Mouse (Mus musculus): ENCODE measurements around the gene Tmem53. TPM values are rescaled to one million over a fixed set of nuclear protein-coding genes. Genes with fewer than 3 reads are reported as not detected.

Gene Tmem53
- polyA plus RNA-seq, 2 experiments, result 7.7 to 10.5 TPM

DNA sequence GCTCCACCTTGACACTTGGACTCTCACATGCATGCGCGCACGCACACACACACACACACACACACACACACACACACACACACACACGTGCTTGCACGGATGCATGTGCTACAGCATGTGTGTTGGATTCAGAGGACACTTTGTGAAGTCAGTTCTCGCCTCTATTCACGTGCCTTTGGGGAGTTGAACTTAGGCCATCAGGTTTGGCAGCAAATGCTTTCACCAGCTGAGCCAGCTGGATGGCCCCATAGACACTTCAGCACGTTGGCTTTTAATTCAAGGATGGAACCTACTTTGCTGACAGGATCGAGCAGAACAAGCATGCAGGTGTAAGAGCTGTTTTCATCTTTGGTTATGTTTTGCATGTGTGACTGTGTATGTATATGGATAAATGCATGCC, 29.9 kb upstream of the Tmem53 start:
- no peak for TF ChIP-seq POLR2A (IDR thresholded peaks at IDR 0.05; ENCODE audit: borderline replicate concordance, extremely low read depth, insufficient read depth, insufficient read length)
- H3K27ac ChIP-seq (replicated peaks; ENCODE audit: low read depth, low read length), result no peak overlapping the region
- 90% methylated on average over 9 of the region's 9 CpGs for WGBS
- H3K36me3 ChIP-seq (ENCODE audit: control insufficient read depth, insufficient read depth, low read length), result no peaks in the 10 kb centered on the region
- H3K9ac ChIP-seq (ENCODE audit: low read depth, low read length, severe bottlenecking), result no peak overlapping the region
- no peaks in the 10 kb centered on the region for H3K9me3 ChIP-seq (ENCODE audit: control insufficient read depth, low read length)
- DNase-seq (ENCODE audit: low spot score) (no peak), ATAC-seq (ENCODE audit: low FRiP score, low read depth) (no peak)
- no peak overlapping the region for H3K4me3 ChIP-seq (replicated peaks; ENCODE audit: low read length)
- no peak overlapping the region for H3K4me2 ChIP-seq (replicated peaks; ENCODE audit: low read depth, low read length, severe bottlenecking)
- no peaks in the 10 kb centered on the region for H3K27me3 ChIP-seq (ENCODE audit: control insufficient read depth, insufficient read depth, low read length)
- H3K4me1 ChIP-seq (ENCODE audit: control insufficient read depth, insufficient read depth, low read length), result no peaks in the 10 kb centered on the region

DNA sequence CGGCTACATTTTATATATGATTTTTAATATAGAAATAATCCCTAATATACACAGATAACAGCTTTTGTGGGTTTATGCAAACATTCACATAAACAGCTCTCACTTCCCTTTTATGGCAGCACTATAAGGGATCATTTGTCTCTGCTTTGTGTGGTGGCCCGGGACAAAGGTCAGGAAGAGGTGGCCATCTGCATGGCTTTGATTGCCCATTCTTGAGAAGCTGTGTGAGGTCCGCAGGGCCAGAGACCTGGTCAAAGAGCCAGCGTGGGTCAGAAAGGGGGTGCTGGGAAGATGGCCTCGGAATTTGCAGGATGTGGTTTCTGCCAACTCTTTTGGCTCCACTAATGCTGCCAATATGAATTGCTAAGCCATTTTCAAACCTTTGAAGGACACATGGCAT, 28.8 kb upstream of the Tmem53 start:
- no peak overlapping the region for H3K4me3 ChIP-seq (replicated peaks; ENCODE audit: low read length)
- no peaks in the 10 kb centered on the region for H3K4me1 ChIP-seq (ENCODE audit: control insufficient read depth, insufficient read depth, low read length)
- H3K27me3 ChIP-seq (ENCODE audit: control insufficient read depth, insufficient read depth, low read length), result no peaks in the 10 kb centered on the region
- ATAC-seq (ENCODE audit: low FRiP score, low read depth) (no peak), DNase-seq (ENCODE audit: low spot score) (no peak)
- no peaks in the 10 kb centered on the region for H3K36me3 ChIP-seq (ENCODE audit: control insufficient read depth, insufficient read depth, low read length)
- WGBS, result 27% methylated on average over 5 of the region's 5 CpGs
- no peak for TF ChIP-seq POLR2A (IDR thresholded peaks at IDR 0.05; ENCODE audit: borderline replicate concordance, extremely low read depth, insufficient read depth, insufficient read length)
- no peak overlapping the region for H3K9ac ChIP-seq (ENCODE audit: low read depth, low read length, severe bottlenecking)
- H3K27ac ChIP-seq (replicated peaks; ENCODE audit: low read depth, low read length), result no peak overlapping the region
- H3K9me3 ChIP-seq (ENCODE audit: control insufficient read depth, low read length), result no peaks in the 10 kb centered on the region
- no peak overlapping the region for H3K4me2 ChIP-seq (replicated peaks; ENCODE audit: low read depth, low read length, severe bottlenecking)

DNA sequence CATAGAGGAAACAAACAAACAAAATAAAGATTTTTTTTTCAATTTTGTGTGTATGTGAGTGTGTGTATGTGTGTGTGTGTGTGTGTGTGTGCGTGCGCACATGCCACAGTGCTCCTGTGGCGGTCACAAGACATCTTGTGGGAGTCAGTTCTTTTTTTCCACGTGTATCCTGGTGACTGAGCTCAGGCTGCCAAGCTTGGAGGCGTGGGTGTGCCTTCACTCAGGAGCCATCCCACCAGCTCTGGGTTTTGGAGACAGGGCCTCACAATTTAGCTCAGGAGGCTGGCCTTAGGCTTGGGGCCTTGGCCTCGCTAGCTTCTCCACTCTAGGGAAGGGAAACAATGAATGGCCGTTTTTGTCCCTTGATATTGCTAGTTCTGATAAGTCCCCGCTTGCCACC, 27.6 kb upstream of the Tmem53 start:
- no peak for TF ChIP-seq POLR2A (IDR thresholded peaks at IDR 0.05; ENCODE audit: borderline replicate concordance, extremely low read depth, insufficient read depth, insufficient read length)
- Histone ChIP-seq H3K27ac (replicated peaks; ENCODE audit: low read depth, low read length) (no peak overlapping the region), H3K36me3 (ENCODE audit: control insufficient read depth, insufficient read depth, low read length) (no peaks in the 10 kb centered on the region), H3K4me2 (replicated peaks; ENCODE audit: low read depth, low read length, severe bottlenecking) (no peak overlapping the region), H3K9ac (ENCODE audit: low read depth, low read length, severe bottlenecking) (no peak overlapping the region), H3K4me1 (ENCODE audit: control insufficient read depth, insufficient read depth, low read length) (no peaks in the 10 kb centered on the region), H3K9me3 (ENCODE audit: control insufficient read depth, low read length) (no peaks in the 10 kb centered on the region), H3K27me3 (ENCODE audit: control insufficient read depth, insufficient read depth, low read length) (no peaks in the 10 kb centered on the region), H3K4me3 (replicated peaks; ENCODE audit: low read length) (no peak overlapping the region)
- ATAC-seq (ENCODE audit: low FRiP score, low read depth), result no peak
- no peak for DNase-seq (ENCODE audit: low spot score)
- 81% methylated on average over 8 of the region's 8 CpGs for WGBS

DNA sequence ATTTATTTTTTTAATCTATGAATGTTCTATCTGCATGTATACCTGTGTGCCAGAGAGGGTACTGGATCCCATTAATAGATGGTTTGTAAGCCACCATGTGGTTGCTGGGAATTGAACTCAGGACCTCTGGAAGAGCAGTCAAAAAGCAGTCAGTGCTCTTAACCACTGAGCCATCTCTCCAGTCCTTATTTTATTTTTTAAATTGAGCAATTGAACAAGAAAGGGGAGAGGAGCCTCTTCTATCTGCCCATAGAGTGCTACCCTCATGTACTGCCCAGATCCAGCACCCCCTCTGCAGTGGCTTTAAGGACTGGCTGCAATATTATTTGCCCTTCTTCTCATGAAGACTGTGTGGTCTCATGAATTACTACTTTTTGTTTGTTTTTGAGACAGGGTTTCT, 26.5 kb upstream of the Tmem53 start:
- TF ChIP-seq POLR2A (IDR thresholded peaks at IDR 0.05; ENCODE audit: borderline replicate concordance, extremely low read depth, insufficient read depth, insufficient read length), result no peak
- Histone ChIP-seq H3K4me1 (ENCODE audit: control insufficient read depth, insufficient read depth, low read length) (no peaks in the 10 kb centered on the region), H3K9me3 (ENCODE audit: control insufficient read depth, low read length) (no peaks in the 10 kb centered on the region), H3K36me3 (ENCODE audit: control insufficient read depth, insufficient read depth, low read length) (no peaks in the 10 kb centered on the region), H3K4me2 (replicated peaks; ENCODE audit: low read depth, low read length, severe bottlenecking) (no peak overlapping the region), H3K27ac (replicated peaks; ENCODE audit: low read depth, low read length) (no peak overlapping the region), H3K9ac (ENCODE audit: low read depth, low read length, severe bottlenecking) (no peak overlapping the region), H3K4me3 (replicated peaks; ENCODE audit: low read length) (no peak overlapping the region), H3K27me3 (ENCODE audit: control insufficient read depth, insufficient read depth, low read length) (no peaks in the 10 kb centered on the region)
- no peak for ATAC-seq (ENCODE audit: low FRiP score, low read depth)
- no peak for DNase-seq (ENCODE audit: low spot score)

DNA sequence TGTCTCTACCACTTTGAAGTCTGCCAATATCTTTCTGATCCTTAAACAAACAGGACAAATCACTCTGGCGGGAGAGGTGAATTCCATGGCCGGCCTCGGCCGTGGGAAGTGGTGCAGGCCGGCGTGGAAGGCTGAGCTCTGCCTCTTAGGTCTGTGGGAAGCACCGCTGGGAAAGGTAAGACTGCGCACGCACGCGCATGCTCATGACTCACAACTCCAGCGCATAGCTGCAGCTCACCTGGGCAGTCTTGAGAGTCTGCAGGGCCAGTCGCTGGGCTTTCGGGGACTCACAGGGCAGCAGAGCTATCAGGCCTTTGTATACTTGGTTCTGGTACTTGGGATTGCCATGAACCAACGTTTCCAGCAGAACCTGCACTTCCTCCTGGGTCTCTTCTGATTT, 22.2 kb upstream of the Tmem53 start:
- Histone ChIP-seq H3K27ac (replicated peaks; ENCODE audit: low read depth, low read length) (no peak overlapping the region), H3K4me3 (replicated peaks; ENCODE audit: low read length) (no peak overlapping the region), H3K36me3 (ENCODE audit: control insufficient read depth, insufficient read depth, low read length) (no peaks in the 10 kb centered on the region), H3K9ac (ENCODE audit: low read depth, low read length, severe bottlenecking) (no peak overlapping the region), H3K27me3 (ENCODE audit: control insufficient read depth, insufficient read depth, low read length) (no peaks in the 10 kb centered on the region), H3K4me1 (ENCODE audit: control insufficient read depth, insufficient read depth, low read length) (no peaks in the 10 kb centered on the region), H3K9me3 (ENCODE audit: control insufficient read depth, low read length) (no peaks in the 10 kb centered on the region), H3K4me2 (replicated peaks; ENCODE audit: low read depth, low read length, severe bottlenecking) (no peak overlapping the region)
- DNase-seq (ENCODE audit: low spot score) (no peak), ATAC-seq (ENCODE audit: low FRiP score, low read depth) (no peak)
- 63% methylated on average over 15 of the region's 15 CpGs for WGBS
- TF ChIP-seq POLR2A (IDR thresholded peaks at IDR 0.05; ENCODE audit: borderline replicate concordance, extremely low read depth, insufficient read depth, insufficient read length), result no peak

DNA sequence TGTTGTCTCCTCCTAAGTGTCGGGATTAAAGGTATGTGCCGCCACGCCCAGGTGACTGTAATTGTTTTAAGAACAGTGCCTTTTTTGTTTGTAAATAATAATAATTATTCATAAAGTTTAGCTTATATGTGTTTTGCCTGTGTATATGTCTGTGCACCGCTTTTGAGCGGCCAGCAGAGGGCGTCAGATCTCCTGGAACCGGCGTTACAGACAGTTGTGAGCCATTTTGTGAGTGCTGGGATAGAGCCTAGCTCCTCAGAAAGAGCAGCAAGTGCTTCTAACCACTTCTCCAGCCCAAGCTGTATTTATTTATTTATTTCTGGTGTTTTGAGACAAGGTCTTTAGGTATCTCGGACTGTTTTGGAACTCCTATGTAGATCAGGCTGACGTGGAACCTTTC, 21.4 kb upstream of the Tmem53 start:
- Histone ChIP-seq H3K27ac (replicated peaks; ENCODE audit: low read depth, low read length) (no peak overlapping the region), H3K9me3 (ENCODE audit: control insufficient read depth, low read length) (no peaks in the 10 kb centered on the region), H3K9ac (ENCODE audit: low read depth, low read length, severe bottlenecking) (no peak overlapping the region), H3K4me3 (replicated peaks; ENCODE audit: low read length) (no peak overlapping the region), H3K36me3 (ENCODE audit: control insufficient read depth, insufficient read depth, low read length) (no peaks in the 10 kb centered on the region), H3K4me1 (ENCODE audit: control insufficient read depth, insufficient read depth, low read length) (no peaks in the 10 kb centered on the region), H3K4me2 (replicated peaks; ENCODE audit: low read depth, low read length, severe bottlenecking) (no peak overlapping the region), H3K27me3 (ENCODE audit: control insufficient read depth, insufficient read depth, low read length) (no peaks in the 10 kb centered on the region)
- 53% methylated on average over 10 of the region's 10 CpGs for WGBS
- no peak for TF ChIP-seq POLR2A (IDR thresholded peaks at IDR 0.05; ENCODE audit: borderline replicate concordance, extremely low read depth, insufficient read depth, insufficient read length)
- ATAC-seq (ENCODE audit: low FRiP score, low read depth) (no peak), DNase-seq (ENCODE audit: low spot score) (no peak)

Data from limb, embryonic 14.5 days (tissue).